Mouse (Mus musculus) cerebellum, postnatal 4 days (tissue): ENCODE data around the gene Fbln7.

ENCODE experiments used
- DNase-seq, 2 experiments: peaks; one replicate each; pipeline ENCODE4 v3.0.0; 2022; ENCODE audit warnings: low spot score in 2 of 2, mixed read lengths in 1 of 2

Gene Fbln7

DNA sequence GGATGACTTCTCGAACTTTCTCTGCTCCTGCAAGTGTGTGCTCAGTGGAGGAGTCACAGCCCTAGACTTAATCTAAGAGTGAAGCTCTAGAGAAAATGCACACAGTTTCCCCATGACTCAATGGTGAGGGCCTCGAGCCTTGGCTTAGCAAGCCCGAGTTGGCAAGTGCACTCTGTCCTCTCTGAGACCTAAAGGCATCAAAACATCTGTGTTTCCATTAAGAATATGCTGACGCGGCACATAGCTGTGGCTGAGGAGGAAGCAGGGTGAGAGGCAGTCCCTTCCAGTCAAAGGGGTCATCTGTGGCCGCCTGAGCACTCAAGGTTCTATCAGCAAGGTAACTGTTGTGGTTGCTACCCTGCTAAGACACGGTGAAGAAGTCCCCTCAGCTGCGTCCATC lies 8.9 kb downstream of the Fbln7 start:
- no peak for DNase-seq

DNA sequence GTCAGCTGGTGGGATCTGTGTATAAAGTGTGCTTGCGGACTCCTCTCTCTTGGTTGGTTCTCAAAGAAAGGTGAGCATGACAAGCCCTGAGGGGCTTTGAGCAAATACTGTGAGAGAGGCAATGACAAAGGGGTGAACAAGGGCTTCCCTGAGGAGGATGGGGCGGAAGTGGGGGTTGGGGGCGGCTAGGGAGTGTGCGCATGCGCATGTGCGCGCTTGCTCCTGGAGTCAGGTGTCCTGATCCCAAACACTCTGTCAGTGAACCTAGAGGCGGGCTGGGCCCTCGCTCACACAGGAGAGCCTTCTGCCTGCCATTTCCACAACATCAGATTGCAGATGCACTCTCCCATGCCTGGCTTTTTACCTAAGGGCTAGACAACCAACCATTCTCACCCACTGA lies 9.5 kb downstream of the Fbln7 start:
- DNase-seq, result no peak

DNA sequence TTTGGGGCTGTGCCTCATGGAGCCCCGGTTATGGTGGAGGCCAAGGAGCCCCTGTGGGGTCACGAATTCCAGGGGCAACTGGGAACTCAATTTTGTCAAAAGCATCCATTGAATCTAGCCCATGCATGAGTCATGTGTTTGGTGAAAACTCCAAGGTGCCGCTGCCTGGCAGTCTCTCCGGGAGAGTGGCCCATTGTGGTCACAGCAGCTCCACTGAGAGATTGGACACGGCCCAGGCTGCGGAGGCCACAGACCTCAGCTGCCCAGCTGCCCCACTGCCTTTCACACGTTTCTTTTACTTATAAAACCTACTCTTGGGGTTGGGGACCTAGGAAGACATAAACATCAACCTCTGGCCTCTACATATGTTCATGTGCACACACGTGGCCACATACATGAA lies 12.7 kb downstream of the Fbln7 start:
- DNase-seq, result no peak

- DNase-seq, result no peak
Observed at GRCm38 (mm10) chr2:128881236-128881635, 18.5 kb downstream of the Fbln7 start.

DNA sequence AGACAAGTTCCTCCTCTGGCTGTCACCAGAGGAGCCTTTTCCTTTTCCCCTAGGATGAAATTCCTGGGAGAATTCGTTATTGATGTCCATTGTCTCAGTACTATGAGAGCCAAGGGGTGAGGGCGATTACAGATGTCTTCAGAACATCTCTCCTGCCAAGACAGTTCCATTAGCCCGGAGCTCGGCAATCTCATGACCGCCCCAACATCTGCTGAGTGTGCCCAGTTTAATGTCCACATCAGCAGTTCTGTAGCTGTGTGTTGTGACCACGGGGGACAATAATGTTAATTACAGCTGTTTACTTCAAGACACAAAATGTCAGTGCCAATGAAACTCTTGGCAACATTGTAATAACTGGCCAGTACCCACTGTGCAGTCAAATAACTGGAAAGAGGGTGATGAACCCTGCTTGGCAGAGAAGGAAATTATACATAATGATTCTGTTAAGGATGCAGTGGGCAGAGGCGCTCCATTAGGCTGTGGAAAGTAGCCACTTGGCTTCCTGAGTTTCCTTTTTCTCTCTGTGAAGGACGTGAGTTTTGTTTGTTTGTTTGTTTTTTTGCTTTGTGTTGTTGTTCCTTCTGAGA lies 22.5 kb downstream of the Fbln7 start:
- DNase-seq, result no peak

DNA sequence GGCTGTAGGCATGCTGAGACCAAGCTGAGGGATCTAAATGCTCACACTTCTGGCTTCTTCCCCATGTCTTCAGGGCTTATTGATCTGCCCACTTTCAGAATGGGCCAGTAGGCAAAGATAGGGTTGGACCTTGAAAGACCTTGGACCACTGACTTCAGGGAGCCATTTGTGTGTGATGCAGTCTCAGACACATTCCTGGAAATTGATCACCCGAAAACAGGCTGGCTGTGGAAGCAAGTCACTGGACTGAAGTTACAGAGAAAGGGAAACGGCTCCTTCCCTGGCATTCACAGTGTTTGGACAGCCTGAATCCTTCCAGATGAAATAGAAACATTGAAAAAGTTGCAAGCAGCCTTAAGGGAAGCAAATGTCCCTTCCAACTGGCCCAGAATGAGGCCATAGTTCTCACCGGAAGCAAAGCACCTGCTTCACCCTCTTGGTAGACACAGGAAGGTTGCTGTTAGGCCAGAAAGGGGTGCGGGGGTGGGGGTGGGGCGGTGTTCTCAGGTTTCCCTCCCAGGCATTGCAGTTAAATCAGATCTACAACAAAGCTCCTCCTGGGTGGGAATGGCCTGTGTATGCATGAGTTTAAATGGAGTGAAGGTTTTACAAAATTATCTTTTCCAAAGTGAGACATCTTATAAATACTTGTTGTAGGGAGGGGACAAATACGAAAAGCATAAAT lies 25.2 kb downstream of the Fbln7 start:
- DNase-seq, result no peak

DNA sequence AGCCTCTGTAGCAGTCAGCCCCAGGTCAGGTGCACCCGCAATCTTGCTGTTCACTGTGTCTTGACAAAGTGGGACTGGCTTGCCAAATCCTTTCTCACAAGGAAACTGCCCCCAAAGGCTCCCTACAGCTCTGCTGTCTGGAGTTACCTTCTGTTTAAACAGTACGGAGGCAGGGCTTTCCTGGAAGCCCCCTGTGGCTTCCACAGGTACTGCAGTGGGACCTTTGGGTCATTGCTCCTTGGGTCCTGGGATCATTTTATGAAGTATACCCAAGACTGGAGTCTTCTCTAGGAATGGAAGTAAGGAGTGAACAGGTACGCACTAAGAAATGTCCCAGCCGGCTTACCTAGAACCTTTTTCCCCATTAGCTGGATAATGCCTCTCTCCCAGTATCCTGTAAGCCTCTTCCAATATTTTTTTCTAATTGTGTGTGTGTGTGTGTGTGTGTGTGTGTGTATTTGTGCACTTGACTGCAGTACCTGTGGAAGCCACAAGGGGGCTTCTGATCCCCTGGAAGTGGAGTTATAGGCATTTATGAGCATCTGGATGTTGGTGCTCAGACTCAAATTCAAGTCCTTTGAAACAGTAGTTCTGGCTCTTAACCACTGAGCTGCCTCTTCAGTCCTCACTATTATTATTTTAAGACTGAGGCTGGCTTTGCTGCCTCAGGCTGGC lies 28.0 kb downstream of the Fbln7 start:
- DNase-seq, result no peak

GRCm38 (mm10) chr2:128892180-128892721 lies 29.5 kb downstream of the Fbln7 start:
- no peak for DNase-seq

GRCm38 (mm10) chr2:128902843-128903242 lies 40.1 kb downstream of the Fbln7 start:
- DNase-seq, result no peak

- DNase-seq, result no peak
Observed at GRCm38 (mm10) chr2:128903661-128904060, 40.9 kb downstream of the Fbln7 start.

DNA sequence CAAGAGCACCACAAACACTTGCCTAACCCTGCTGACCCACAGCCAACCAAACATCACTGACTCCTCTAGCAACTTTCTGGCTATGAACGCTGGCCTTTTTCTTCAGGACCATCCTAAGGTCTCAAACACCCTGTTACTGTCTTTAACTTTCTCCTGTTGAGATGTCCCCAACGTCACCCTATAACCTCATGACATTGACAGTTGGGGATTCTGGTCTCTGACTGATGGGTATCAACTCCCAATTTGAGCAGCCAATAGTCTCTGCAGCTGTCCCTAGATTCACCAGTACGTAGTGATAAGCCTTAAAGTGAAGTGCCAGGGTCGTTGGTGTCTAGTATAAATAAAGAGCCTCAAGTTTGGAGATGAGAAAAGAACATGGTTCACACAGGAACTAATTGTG lies 52.2 kb downstream of the Fbln7 start:
- DNase-seq, result no peak

- no peak for DNase-seq
Observed at GRCm38 (mm10) chr2:128916528-128916927, 53.7 kb downstream of the Fbln7 start.

GRCm38 (mm10) chr2:128924799-128925198 lies 62.0 kb downstream of the Fbln7 start:
- no peak for DNase-seq

DNA sequence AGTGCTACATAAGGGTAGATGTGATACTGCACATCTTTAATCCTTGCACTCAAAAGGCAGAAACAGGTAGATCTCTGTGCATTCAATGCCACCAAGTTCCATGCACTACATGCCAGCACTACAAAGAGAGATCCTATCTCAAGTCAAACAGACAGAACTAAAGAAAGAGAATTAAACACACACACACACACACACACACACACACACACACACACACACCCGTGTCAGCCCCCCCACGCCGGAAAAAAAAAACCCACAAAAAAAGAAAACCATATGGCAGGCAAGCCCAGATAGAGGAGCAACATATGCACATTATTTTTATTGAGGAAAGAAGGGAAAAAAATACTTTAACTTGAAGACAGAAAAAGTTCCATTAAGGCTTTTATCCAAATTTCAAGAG lies 65.7 kb downstream of the Fbln7 start:
- DNase-seq, result no peak

DNA sequence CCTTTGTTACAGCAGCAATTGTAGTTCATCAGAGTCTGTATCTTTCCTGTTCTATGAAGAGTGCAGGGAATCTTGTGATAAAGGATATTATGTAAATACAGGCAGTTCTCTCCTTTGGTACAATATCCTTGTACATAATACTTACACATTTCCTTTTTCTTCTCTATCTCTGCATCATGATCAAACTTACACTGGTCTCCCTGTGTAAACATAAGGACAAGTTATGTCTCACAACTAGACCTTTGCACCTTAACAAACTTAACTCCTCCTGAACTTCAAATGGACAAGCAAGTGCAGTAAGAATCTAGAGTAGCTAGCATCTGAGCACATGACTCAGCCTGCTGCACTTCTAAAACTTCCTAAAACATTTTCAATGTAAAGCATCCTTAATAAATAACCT lies 67.9 kb downstream of the Fbln7 start:
- no peak for DNase-seq

DNA sequence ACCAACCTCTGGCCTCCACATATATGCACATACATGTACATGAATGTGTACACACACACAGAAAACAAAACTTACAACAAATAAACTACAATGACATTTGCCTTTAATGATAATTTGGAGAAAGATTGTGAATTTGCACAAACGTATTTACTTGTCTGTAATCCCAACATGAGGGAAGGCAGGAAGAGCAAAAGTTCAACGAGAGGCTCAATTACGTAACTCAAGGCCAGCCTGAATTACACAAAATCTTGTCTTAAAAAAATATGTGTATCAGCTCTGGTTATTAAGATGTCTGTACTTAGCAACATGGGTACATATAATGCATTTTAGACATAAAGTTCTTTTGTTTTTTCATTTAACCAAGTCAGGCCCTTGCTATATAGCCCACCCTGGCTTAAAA lies 73.5 kb downstream of the Fbln7 start:
- no peak for DNase-seq

DNA sequence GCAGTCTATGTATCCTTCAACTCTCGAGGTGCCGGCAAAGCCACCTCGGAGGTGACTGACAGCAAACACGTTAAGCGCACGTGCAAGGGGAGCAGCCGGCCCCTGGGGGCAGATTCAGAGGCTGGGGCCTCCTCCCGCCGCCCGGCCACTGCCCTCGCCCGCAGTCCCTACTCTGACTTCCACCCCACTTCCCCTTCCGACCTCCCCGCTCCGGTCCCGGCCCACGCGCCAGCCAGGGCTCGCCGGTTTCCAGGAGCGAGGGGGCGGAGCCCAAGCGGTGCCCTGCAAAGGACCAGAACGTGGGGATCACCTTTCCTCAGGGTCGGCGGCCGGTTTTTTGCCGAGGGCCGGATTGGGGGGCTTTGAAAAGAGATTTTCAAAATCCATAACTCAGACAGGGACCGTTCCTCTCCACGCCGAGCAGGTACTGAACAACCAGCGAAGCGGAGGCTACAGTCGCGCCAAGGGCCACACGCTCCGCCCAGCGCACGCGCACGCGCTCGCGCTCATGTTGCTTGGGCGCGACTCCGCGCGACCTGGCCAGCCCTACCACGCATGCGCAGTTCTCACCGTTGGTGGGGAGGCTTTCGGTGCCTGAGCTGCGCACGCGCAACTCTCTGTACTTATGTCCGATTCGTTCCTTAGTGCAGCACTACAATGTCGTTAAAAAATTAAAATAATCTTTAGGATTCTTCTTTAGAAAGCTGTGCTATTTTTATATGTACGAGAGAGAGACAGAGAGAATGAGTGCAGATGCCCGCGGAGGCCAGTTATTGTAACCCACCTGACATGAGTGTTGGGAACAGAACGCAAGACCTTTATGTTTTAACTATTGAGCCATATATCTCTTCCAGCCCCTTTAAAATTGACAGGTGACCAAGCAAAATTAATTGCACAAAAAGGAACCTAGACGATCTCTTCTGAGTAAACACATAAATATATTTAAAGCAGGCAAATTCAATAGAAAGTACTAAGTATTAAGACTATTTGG lies 81.1 kb downstream of the Fbln7 start, which contains the start of gene Zc3h8:
TSS of gene Zc3h8 (minus strand) at position 540 of the 991 bp plus-strand sequence.
- DNase-seq, result peak; percentile 91 to 96
